Mouse (Mus musculus): ENCODE results near the gene Tfb1m.

DNA sequence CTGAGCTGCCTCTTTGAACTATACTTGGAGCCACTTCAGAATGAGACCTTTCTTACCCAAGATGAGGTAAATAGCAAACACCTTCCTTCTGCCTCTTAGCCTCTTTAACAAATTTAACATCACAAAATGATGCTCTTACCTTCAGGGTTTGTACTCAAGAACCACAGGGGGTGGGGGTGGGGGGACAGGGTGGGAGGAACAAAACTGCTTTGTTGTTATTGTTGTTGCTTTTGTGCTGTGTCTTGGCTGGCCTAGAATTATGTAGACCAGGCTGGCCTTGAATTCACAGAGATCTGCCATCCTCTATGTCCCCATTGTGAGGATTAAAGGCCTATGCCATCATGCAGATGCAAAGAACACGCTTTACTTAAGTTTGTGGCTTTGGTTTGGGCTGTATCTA is 51.9 kb downstream of the Tfb1m start:
- TF ChIP-seq POLR2A (IDR thresholded peaks at IDR 0.05; ENCODE audit: borderline replicate concordance, extremely low read depth, low read depth, low read length) (no peak), CTCF (IDR thresholded peaks at IDR 0.05; ENCODE audit: insufficient read depth, low read length) (no peak)
